Mouse (Mus musculus): ENCODE data around the gene Tagln3.

DNA sequence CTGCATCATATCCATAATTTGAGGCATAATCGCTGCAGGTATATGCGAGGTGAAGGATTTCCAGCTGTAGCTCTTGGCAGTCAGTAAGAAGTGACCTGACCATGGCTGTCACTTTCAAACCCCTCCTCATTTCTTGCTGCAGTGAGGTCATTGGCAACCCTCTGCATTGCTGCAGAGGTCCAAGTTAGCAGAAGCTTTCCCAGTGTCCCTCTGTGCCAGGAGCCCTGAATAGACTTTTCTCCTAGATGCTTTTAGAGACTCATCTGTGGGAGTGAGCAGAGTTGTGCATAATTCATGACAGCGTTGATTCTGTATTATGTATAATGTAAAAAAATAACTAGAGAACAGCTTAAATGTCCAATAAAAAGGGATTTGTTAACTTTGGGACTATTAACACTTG is 39.1 kb downstream of the Tagln3 start:
- TF ChIP-seq CTCF (IDR thresholded peaks at IDR 0.05; ENCODE audit: insufficient read depth, low read depth, low read length) (no peak), POLR2A (IDR thresholded peaks at IDR 0.05; ENCODE audit: insufficient read depth, low read depth, low read length) (no peak)
